26 mouse cellular contexts compared by ENCODE assay signal in genomic region chr1:155126716-155127115, GRCm38 (mm10). TPM values are rescaled to one million over a fixed set of nuclear protein-coding genes. Genes with fewer than 3 reads are reported as not detected.
DNase-seq lines count a peak whose midpoint lies in the region; ATAC-seq lines count a peak whose summit lies in the region.
"Had no signal": no experiment of that assay in that cellular context is flagged by ENCODE, and none has a peak within 500 bp of the region (broad histone marks: within the 10 kb centered on the region; RNA-seq: fewer than 3 reads in every experiment).

No protein-coding gene starts in this region.

- WGBS in embryonic facial prominence, embryonic 13.5 days: 55% methylated on average over 5 of the region's 5 CpGs
- 85% methylated on average over 5 of the region's 5 CpGs for WGBS in embryonic facial prominence, embryonic 10.5 days

- H3K4me2 ChIP-seq in embryonic facial prominence, embryonic 13.5 days: no peak overlapping the region
- H3K4me2 ChIP-seq: heart, embryonic 15.5 days; kidney, embryonic 15.5 days; limb, embryonic 13.5 days; liver, embryonic 12.5 days; midbrain, embryonic 11.5 days; neural tube, embryonic 12.5 days; stomach, embryonic 15.5 days had no signal

- no peak for ATAC-seq in embryonic facial prominence, embryonic 13.5 days (ENCODE audit: insufficient number of reproducible peaks, insufficient read depth, low FRiP score, low TSS enrichment, low read depth)
- ATAC-seq: activated CD4-positive, CD25-positive, alpha-beta regulatory T cell, adult 4 months; forebrain, embryonic 14.5 days; hindbrain, embryonic 16.5 days; liver, embryonic 12.5 days; liver, postnatal 0 days had no signal

- DNase-seq in adrenal gland, adult (ENCODE audit: inconsistent age in 2 of 2, low spot score in 1 of 2): peak; percentile 33 to 71
- no peak for DNase-seq in adrenal gland, postnatal 25 days
- no peak for DNase-seq in embryonic facial prominence, embryonic 10.5 days (ENCODE audit: low spot score)
- peak; percentile 33 for DNase-seq in retina, postnatal 1 day
- DNase-seq in retina, embryonic 14.5 days (ENCODE audit: low spot score): no peak
- no peak for DNase-seq in urinary bladder, postnatal 36 days (ENCODE audit: low spot score in 2 of 2)
- no peak for DNase-seq in thymus, postnatal 4 days
- DNase-seq: cerebellum, adult 18-20 months; kidney, adult 18-20 months; kidney, postnatal 25 days; liver, postnatal 0 days; lung, postnatal 36 days; thymus, postnatal 14 days had no signal

- no peak overlapping the region for H3K9ac ChIP-seq in embryonic facial prominence, embryonic 13.5 days
- H3K9ac ChIP-seq: heart, embryonic 15.5 days; kidney, embryonic 15.5 days; limb, embryonic 13.5 days; liver, embryonic 12.5 days; liver, postnatal 0 days; neural tube, embryonic 12.5 days; stomach, embryonic 15.5 days had no signal

- no peaks in the 10 kb centered on the region; the same call in none of the 2 replicates for H3K36me3 ChIP-seq in embryonic facial prominence, embryonic 13.5 days
- H3K36me3 ChIP-seq in embryonic facial prominence, embryonic 10.5 days (replicated peaks): no peaks in the 10 kb centered on the region
- H3K36me3 ChIP-seq: heart, embryonic 15.5 days; kidney, embryonic 15.5 days; liver, embryonic 12.5 days; neural tube, embryonic 12.5 days; stomach, embryonic 15.5 days had no signal

- no peaks in the 10 kb centered on the region for H3K27me3 ChIP-seq in embryonic facial prominence, embryonic 13.5 days
- no peaks in the 10 kb centered on the region for H3K27me3 ChIP-seq in embryonic facial prominence, embryonic 10.5 days (replicated peaks; ENCODE audit: low read depth, poor library complexity, severe bottlenecking)
- H3K27me3 ChIP-seq: heart, embryonic 15.5 days; kidney, embryonic 15.5 days; limb, embryonic 13.5 days; liver, embryonic 12.5 days; neural tube, embryonic 12.5 days; stomach, embryonic 15.5 days had no signal

- H3K9me3 ChIP-seq in embryonic facial prominence, embryonic 13.5 days: no peaks in the 10 kb centered on the region
- no peaks in the 10 kb centered on the region for H3K9me3 ChIP-seq in embryonic facial prominence, embryonic 10.5 days
- H3K9me3 ChIP-seq: heart, embryonic 15.5 days; kidney, embryonic 15.5 days; limb, embryonic 13.5 days; liver, embryonic 12.5 days; neural tube, embryonic 12.5 days; stomach, embryonic 15.5 days had no signal

- H3K4me1 ChIP-seq in embryonic facial prominence, embryonic 13.5 days: peaks cover 17% of the 10 kb centered on the region
- H3K4me1 ChIP-seq in embryonic facial prominence, embryonic 10.5 days: peaks cover 6% of the 10 kb centered on the region
- H3K4me1 ChIP-seq: liver, embryonic 12.5 days; neural tube, embryonic 12.5 days; stomach, embryonic 15.5 days had no signal

- H3K27ac ChIP-seq in embryonic facial prominence, embryonic 13.5 days: 0 out of 2 replicates have a peak overlapping the region, but pooled peaks have one; percentile 16
- no peak overlapping the region for H3K27ac ChIP-seq in embryonic facial prominence, embryonic 10.5 days (replicated peaks)
- H3K27ac ChIP-seq: heart, embryonic 15.5 days; kidney, embryonic 15.5 days; left cerebral cortex, adult 2 months; limb, embryonic 13.5 days; liver, embryonic 12.5 days; neural tube, embryonic 12.5 days; stomach, embryonic 15.5 days had no signal

- no peak overlapping the region for H3K4me3 ChIP-seq in embryonic facial prominence, embryonic 13.5 days
- H3K4me3 ChIP-seq in embryonic facial prominence, embryonic 10.5 days: no peak overlapping the region
- H3K4me3 ChIP-seq: heart, embryonic 15.5 days; kidney, embryonic 15.5 days; left cerebral cortex, adult 2 months; limb, embryonic 13.5 days; liver, embryonic 12.5 days; myocyte; neural tube, embryonic 12.5 days; stomach, embryonic 15.5 days had no signal

RNA-seq across cellular contexts. Expression of gene Mr1, which starts 19.9 kb away (rescaled TPM):
- 18.1 and 31.4 TPM in 2 replicates for total RNA-seq in adrenal gland, postnatal 25 days (2021)
- 9.1 and 11.8 TPM in 2 replicates for polyA plus RNA-seq in embryonic facial prominence, embryonic 13.5 days (2015; fragmentation: Nextera tagmentation; extraction: Ambion mirVana)
- 1.2 and 1.4 TPM in 2 replicates for polyA plus RNA-seq in embryonic facial prominence, embryonic 10.5 days (2016; fragmentation: Nextera tagmentation; extraction: Ambion mirVana)

RNA-seq across cellular contexts. Expression of gene Ier5, which starts 27.3 kb away (rescaled TPM):
- total RNA-seq in adrenal gland, postnatal 25 days (2021): 6.7 and 9.1 TPM in 2 replicates
- polyA plus RNA-seq in embryonic facial prominence, embryonic 13.5 days (2015; fragmentation: Nextera tagmentation; extraction: Ambion mirVana): 7.5 and 9.2 TPM in 2 replicates
- polyA plus RNA-seq in embryonic facial prominence, embryonic 10.5 days (2016; fragmentation: Nextera tagmentation; extraction: Ambion mirVana): 4.4 TPM in 2 replicates

RNA-seq across cellular contexts. Expression of gene Stx6, which starts 31.8 kb away (rescaled TPM):
- total RNA-seq in adrenal gland, postnatal 25 days (2021): 38.3 and 57.5 TPM in 2 replicates
- polyA plus RNA-seq in embryonic facial prominence, embryonic 13.5 days (2015; fragmentation: Nextera tagmentation; extraction: Ambion mirVana): 97.1 and 99.7 TPM in 2 replicates
- 85.0 and 88.9 TPM in 2 replicates for polyA plus RNA-seq in embryonic facial prominence, embryonic 10.5 days (2016; fragmentation: Nextera tagmentation; extraction: Ambion mirVana)

Comparison
In these comparisons a context has a peak if more than half of its experiments do, and no peak if none do; other contexts are left out.
1. DNase-seq: peak in adrenal gland, adult (2 of 2) and retina, postnatal 1 day (single experiment); none in adrenal gland, postnatal 25 days (single experiment), embryonic facial prominence, embryonic 10.5 days (single experiment), retina, embryonic 14.5 days (single experiment), urinary bladder, postnatal 36 days (0 of 2) and thymus, postnatal 4 days (single experiment).